Mouse (Mus musculus) ES-Bruce4 (cell line): ENCODE data around the gene Bbof1.

Experiments
- CTCF ChIP-seq: IDR thresholded peaks from one replicate; pipeline ENCODE4 v1.8.1; 2011; ENCODE audit warnings: low read depth, low read length
- POLR2A ChIP-seq: IDR thresholded peaks from one replicate; pipeline ENCODE4 v1.8.1; 2011; ENCODE audit warnings: low read length; ENCODE audit not compliant: insufficient read depth

GRCm38 (mm10) chr12:84404541-84404940 lies 4.3 kb upstream of the Bbof1 start:
- TF ChIP-seq POLR2A (no peak), CTCF (no peak)
